Mouse (Mus musculus) embryonic facial prominence, embryonic 13.5 days (tissue): ENCODE results near the gene Rpl39. TPM values are rescaled to one million over a fixed set of nuclear protein-coding genes. Genes with fewer than 3 reads are reported as not detected.
A peak's percentile ranks its signal among the peaks of the same experiment; 100 is the strongest.
"Not testable (repeated sequence)": the region's sequence is repeated elsewhere in the genome, so short reads cannot be mapped to it uniquely, and the experiment has no call there.

Source experiments
- ATAC-seq: fragments of 200-750 bp; cut with Nextera tagmentation; 2 replicates; pipeline ENCODE4 v1.8.0; 2017; ENCODE audit warnings: low read depth; ENCODE audit not compliant: insufficient number of reproducible peaks, insufficient read depth, low FRiP score, low TSS enrichment
- H3K27ac ChIP-seq: fragments of 300-500 bp; sonication (generic); 2 replicates; pipeline ENCODE4 v1.5.1; 2015; ENCODE audit warnings: moderate library complexity, mild to moderate bottlenecking, inconsistent platforms
- H3K27me3 ChIP-seq: fragments of 300-500 bp; sonication (generic); 2 replicates; pipeline ENCODE4 v1.6.1; 2015; ENCODE audit warnings: mild to moderate bottlenecking, inconsistent platforms
- H3K36me3 ChIP-seq: fragments of 300-500 bp; sonication (generic); 2 replicates; pipeline ENCODE4 v1.6.1; 2015; ENCODE audit warnings: mild to moderate bottlenecking, inconsistent platforms
- H3K4me1 ChIP-seq: fragments of 300-500 bp; sonication (generic); 2 replicates; pipeline ENCODE4 v1.6.1; 2015; ENCODE audit warnings: inconsistent platforms
- H3K4me2 ChIP-seq: fragments of 300-500 bp; sonication (generic); 2 replicates; pipeline ENCODE4 v1.6.1; 2015; ENCODE audit warnings: moderate library complexity, mild to moderate bottlenecking, inconsistent platforms
- H3K4me3 ChIP-seq: fragments of 300-500 bp; sonication (generic); 2 replicates; pipeline ENCODE4 v1.5.1; 2015; ENCODE audit warnings: mild to moderate bottlenecking, inconsistent platforms
- H3K9ac ChIP-seq: fragments of 300-500 bp; sonication (generic); 2 replicates; pipeline ENCODE4 v1.6.1; 2015; ENCODE audit warnings: mild to moderate bottlenecking, inconsistent platforms
- H3K9me3 ChIP-seq: fragments of 300-500 bp; sonication (generic); 2 replicates; pipeline ENCODE4 v1.6.1; 2016; ENCODE audit warnings: inconsistent platforms
- WGBS: fragments of 180-500 bp; shearing (Covaris S2); methylation state at CpG from one replicate; pipeline ENCODE4 v1.1.7; 2015; ENCODE audit warnings: mixed read lengths; 5-methylcytosine and 5-hydroxymethylcytosine counted together
- polyA plus RNA-seq: library from polyadenylated mRNA; unstranded; fragments of >200 nt; fragmentation: Nextera tagmentation; extraction: Ambion mirVana; gene quantifications from 2 replicates; pipeline ENCODE4 v1.2.1, GENCODE M21; 2015

Gene Rpl39
- polyA plus RNA-seq, 1 experiment from 2014 or later: 648 TPM

- Histone ChIP-seq H3K36me3 (peaks cover 9% of the 10 kb centered on the region; the same call in 1 of the 2 replicates), H3K9ac (no peak overlapping the region), H3K27me3 (no peaks in the 10 kb centered on the region), H3K4me1 (no peaks in the 10 kb centered on the region), H3K4me3 (no peak overlapping the region), H3K27ac (no peak overlapping the region), H3K4me2 (no peak overlapping the region), H3K9me3 (no peaks in the 10 kb centered on the region)
- no peak for ATAC-seq
- 88% methylated on average over 11 of the region's 11 CpGs for WGBS
Measured at GRCm38 (mm10) chrX:37095106-37095768, 10.0 kb upstream of the Rpl39 start.

- 86% methylated on average over 3 of the region's 3 CpGs for WGBS
Measured at GRCm38 (mm10) chrX:37091457-37091856, 6.3 kb upstream of the Rpl39 start.

GRCm38 (mm10) chrX:37088778-37089177, 3.6 kb upstream of the Rpl39 start:
- H3K27ac ChIP-seq: no peak overlapping the region
- no peak overlapping the region for H3K9ac ChIP-seq
- H3K4me3 ChIP-seq: no peak overlapping the region
- no peaks in the 10 kb centered on the region for H3K9me3 ChIP-seq
- no peak overlapping the region for H3K4me2 ChIP-seq
- no peaks in the 10 kb centered on the region for H3K27me3 ChIP-seq
- no peaks in the 10 kb centered on the region for H3K4me1 ChIP-seq
- WGBS: 63% methylated on average over 1 of the region's 1 CpGs
- no peaks in the 10 kb centered on the region; the same call in 1 of the 2 replicates for H3K36me3 ChIP-seq
- no peak for ATAC-seq

More at GRCm38 (mm10) chrX:37091457-37091856, 6.3 kb upstream of the Rpl39 start:
- Histone ChIP-seq H3K4me1 (no peaks in the 10 kb centered on the region), H3K4me2 (no peak overlapping the region), H3K9ac (no peak overlapping the region), H3K36me3 (no peaks in the 10 kb centered on the region; the same call in 1 of the 2 replicates), H3K4me3 (no peak overlapping the region), H3K27ac (no peak overlapping the region), H3K27me3 (no peaks in the 10 kb centered on the region), H3K9me3 (no peaks in the 10 kb centered on the region)
- ATAC-seq: no peak

- Histone ChIP-seq H3K27me3 (no peaks in the 10 kb centered on the region), H3K36me3 (peaks cover 13% of the 10 kb centered on the region; the same call in 1 of the 2 replicates), H3K27ac (peak overlapping the region; percentile 91), H3K4me2 (peak overlapping the region; percentile 55), H3K4me3 (peak overlapping the region; percentile 58), H3K4me1 (0 out of 2 replicates have a peak, but pooled peaks cover 6% of the 10 kb centered on the region), H3K9ac (peak overlapping the region; percentile 59; the same call in 1 of the 2 replicates), H3K9me3 (no peaks in the 10 kb centered on the region)
- 17% methylated on average over 9 of the region's 9 CpGs for WGBS
- ATAC-seq: peak; percentile 32; the same call in 1 of the 2 replicates
Measured at GRCm38 (mm10) chrX:37085665-37086064, 463 bp upstream of the Rpl39 start.

- no peak for ATAC-seq
Measured at GRCm38 (mm10) chrX:37084318-37084926, 780 bp downstream of the Rpl39 start.

GRCm38 (mm10) chrX:37081194-37081593, 4.0 kb downstream of the Rpl39 start:
- Histone ChIP-seq H3K9me3 (no peaks in the 10 kb centered on the region), H3K27ac (no peak overlapping the region), H3K4me3 (no peak overlapping the region), H3K9ac (no peak overlapping the region), H3K27me3 (no peaks in the 10 kb centered on the region), H3K36me3 (peaks cover 13% of the 10 kb centered on the region; the same call in 1 of the 2 replicates), H3K4me1 (0 out of 2 replicates have a peak, but pooled peaks cover 6% of the 10 kb centered on the region), H3K4me2 (no peak overlapping the region)
- 51% methylated on average over 6 of the region's 6 CpGs for WGBS
- ATAC-seq: no peak

More at GRCm38 (mm10) chrX:37084318-37084926, 780 bp downstream of the Rpl39 start:
- Histone ChIP-seq H3K4me3 (peak overlapping the region; percentile 58), H3K27ac (peak overlapping the region; percentile 91), H3K9me3 (no peaks in the 10 kb centered on the region), H3K4me2 (peak overlapping the region; percentile 69), H3K9ac (peak overlapping the region; percentile 85), H3K4me1 (0 out of 2 replicates have a peak, but pooled peaks cover 6% of the 10 kb centered on the region), H3K27me3 (no peaks in the 10 kb centered on the region), H3K36me3 (peaks cover 13% of the 10 kb centered on the region; the same call in 1 of the 2 replicates)
- 17% methylated on average over 19 of the region's 19 CpGs for WGBS

GRCm38 (mm10) chrX:37080345-37080744, 4.9 kb downstream of the Rpl39 start:
- H3K4me1 ChIP-seq, ATAC-seq, H3K27ac ChIP-seq, H3K4me2 ChIP-seq, H3K9ac ChIP-seq, H3K27me3 ChIP-seq, H3K4me3 ChIP-seq, H3K9me3 ChIP-seq: not testable (repeated sequence)
- WGBS: 63% methylated on average over 4 of the region's 4 CpGs
- peaks cover 13% of the 10 kb centered on the region; the same call in 1 of the 2 replicates for H3K36me3 ChIP-seq

- Histone ChIP-seq H3K4me3 (no peak overlapping the region), H3K9me3 (no peaks in the 10 kb centered on the region), H3K4me2 (no peak overlapping the region), H3K36me3 (peaks cover 5% of the 10 kb centered on the region; the same call in 1 of the 2 replicates), H3K9ac (no peak overlapping the region), H3K27ac (no peak overlapping the region), H3K27me3 (no peaks in the 10 kb centered on the region), H3K4me1 (no peaks in the 10 kb centered on the region)
- 71% methylated on average over 8 of the region's 8 CpGs for WGBS
- no peak for ATAC-seq
Measured at GRCm38 (mm10) chrX:37076651-37077050, 8.6 kb downstream of the Rpl39 start.

GRCm38 (mm10) chrX:37074262-37074892, 10.8 kb downstream of the Rpl39 start:
- H3K27me3 ChIP-seq: no peaks in the 10 kb centered on the region
- no peaks in the 10 kb centered on the region for H3K36me3 ChIP-seq
- H3K9me3 ChIP-seq: no peaks in the 10 kb centered on the region
- H3K4me3 ChIP-seq: no peak overlapping the region
- 34% methylated on average over 9 of the region's 9 CpGs for WGBS
- no peaks in the 10 kb centered on the region for H3K4me1 ChIP-seq
- no peak overlapping the region for H3K9ac ChIP-seq
- H3K4me2 ChIP-seq: no peak overlapping the region
- ATAC-seq: no peak
- no peak overlapping the region for H3K27ac ChIP-seq

- Histone ChIP-seq H3K4me2 (no peak overlapping the region), H3K27me3 (no peaks in the 10 kb centered on the region), H3K27ac (no peak overlapping the region), H3K4me1 (no peaks in the 10 kb centered on the region), H3K9me3 (no peaks in the 10 kb centered on the region), H3K4me3 (no peak overlapping the region), H3K36me3 (no peaks in the 10 kb centered on the region), H3K9ac (no peak overlapping the region)
- WGBS: 88% methylated on average over 5 of the region's 5 CpGs
- ATAC-seq: no peak
Measured at GRCm38 (mm10) chrX:37068766-37069165, 16.4 kb downstream of the Rpl39 start.

GRCm38 (mm10) chrX:37067299-37067698, 17.9 kb downstream of the Rpl39 start:
- Histone ChIP-seq H3K9me3 (no peaks in the 10 kb centered on the region), H3K4me2 (no peak overlapping the region), H3K4me3 (no peak overlapping the region), H3K36me3 (no peaks in the 10 kb centered on the region), H3K4me1 (no peaks in the 10 kb centered on the region), H3K9ac (no peak overlapping the region), H3K27ac (no peak overlapping the region), H3K27me3 (no peaks in the 10 kb centered on the region)
- 85% methylated on average over 3 of the region's 3 CpGs for WGBS
- no peak for ATAC-seq
